Mouse (Mus musculus) lung, postnatal 0 days (tissue): ENCODE data around the gene Fam19a4.
"Not testable (repeated sequence)": the region's sequence is repeated elsewhere in the genome, so short reads cannot be mapped to it uniquely, and the experiment has no call there.

Experiments used
- CTCF ChIP-seq: IDR thresholded peaks from 2 replicates; pipeline ENCODE4 v1.5.1; 2016; ENCODE audit warnings: antibody characterized with exemption, mild to moderate bottlenecking
- EP300 ChIP-seq: IDR thresholded peaks from 2 replicates; pipeline ENCODE4 v1.6.1; 2016; ENCODE audit warnings: antibody characterized with exemption, mild to moderate bottlenecking, control low read depth

DNA sequence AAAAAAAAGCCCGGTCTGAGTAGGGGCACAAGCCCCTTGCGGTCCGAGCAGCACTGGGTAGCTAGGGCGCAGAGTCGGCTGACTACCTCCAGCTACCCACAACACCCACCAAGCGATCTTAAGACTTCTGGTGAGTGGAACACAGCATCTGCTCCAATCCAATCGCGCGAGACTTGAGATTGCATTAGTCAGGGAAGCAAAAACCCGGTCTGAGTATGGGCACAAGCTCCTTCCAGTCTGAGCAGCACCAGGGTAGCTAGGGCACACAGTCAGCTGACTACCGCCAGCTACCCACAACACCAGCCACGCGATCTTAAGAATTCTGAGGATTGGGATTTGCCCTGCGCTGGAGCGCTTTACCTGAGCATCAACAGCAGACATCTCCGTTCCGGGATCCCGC, 183.1 kb downstream of the Fam19a4 start:
- not testable (repeated sequence) for TF ChIP-seq EP300, CTCF
